Mouse (Mus musculus): ENCODE results near the gene Emb.

Emb gene

GRCm38 (mm10) chr13:117219871-117220500, 11.7 kb downstream of the Emb start:
- intact Hi-C loops (cut with DNase I), result no loop called here

- intact Hi-C loops (cut with DNase I), result no loop called here
Measured at GRCm38 (mm10) chr13:117220501-117221321, 12.4 kb downstream of the Emb start, which contains the start of gene Gm17509. Gene Gm17509, minus strand, starts transcription at chr13:117221075.

- intact Hi-C loops (cut with DNase I), result no loop called here
Measured at GRCm38 (mm10) chr13:117223125-117223524, 14.8 kb downstream of the Emb start.

GRCm38 (mm10) chr13:117224901-117225300, 16.6 kb downstream of the Emb start:
- intact Hi-C loops (cut with DNase I), result no loop called here

- intact Hi-C loops (cut with DNase I), result no loop called here
Measured at GRCm38 (mm10) chr13:117225561-117225960, 17.2 kb downstream of the Emb start.

- intact Hi-C loops (cut with DNase I), result no loop called here
Measured at GRCm38 (mm10) chr13:117230371-117231110, 22.2 kb downstream of the Emb start.

- intact Hi-C loops (cut with DNase I), result no loop called here
Measured at GRCm38 (mm10) chr13:117233808-117234207, 25.5 kb downstream of the Emb start.

GRCm38 (mm10) chr13:117234486-117234885, 26.1 kb downstream of the Emb start:
- intact Hi-C loops (cut with DNase I), result no loop called here

GRCm38 (mm10) chr13:117235530-117236212, 27.3 kb downstream of the Emb start:
- intact Hi-C loops (cut with DNase I), result no loop called here

- intact Hi-C loops (cut with DNase I), result no loop called here
Measured at GRCm38 (mm10) chr13:117237111-117237510, 28.8 kb downstream of the Emb start.

GRCm38 (mm10) chr13:117242063-117242462, 33.7 kb downstream of the Emb start:
- intact Hi-C loops (cut with DNase I), result no loop called here

- intact Hi-C loops (cut with DNase I), result no loop called here
Measured at GRCm38 (mm10) chr13:117242621-117243020, 34.3 kb downstream of the Emb start.

GRCm38 (mm10) chr13:117260704-117261103, 52.4 kb downstream of the Emb start:
- intact Hi-C loops (cut with DNase I), result no loop called here

- intact Hi-C loops (cut with DNase I), result no loop called here
Measured at GRCm38 (mm10) chr13:117266156-117266555, 57.8 kb downstream of the Emb start.

GRCm38 (mm10) chr13:117267963-117268362, 59.6 kb downstream of the Emb start:
- intact Hi-C loops (cut with DNase I), result no loop called here

- intact Hi-C loops (cut with DNase I), result loop anchor here (2.0 kb wide), 1 partner anchor 81 kb away; no protein-coding TSS in a partner anchor
Measured at GRCm38 (mm10) chr13:117284036-117284435, 75.7 kb downstream of the Emb start.

GRCm38 (mm10) chr13:117286939-117287338, 78.6 kb downstream of the Emb start:
- intact Hi-C loops (cut with DNase I), result no loop called here

GRCm38 (mm10) chr13:117287400-117287799, 79.1 kb downstream of the Emb start:
- intact Hi-C loops (cut with DNase I), result no loop called here

GRCm38 (mm10) chr13:117289494-117290270, 81.3 kb downstream of the Emb start:
- intact Hi-C loops (cut with DNase I), result no loop called here

GRCm38 (mm10) chr13:117311446-117312225, 103.3 kb downstream of the Emb start:
- intact Hi-C loops (cut with DNase I), result loop anchor here (5.0 kb wide), 1 partner anchor 109 kb away; no protein-coding TSS in a partner anchor
